Mouse (Mus musculus) cerebellum, adult 2 months (tissue): Measurements from ENCODE around the gene Sgpl1. TPM values are rescaled to one million over a fixed set of nuclear protein-coding genes. Genes with fewer than 3 reads are reported as not detected.

Experiments used
- DNase-seq, 2 experiments: peaks; one replicate each; pipeline ENCODE4 v3.0.0; 2021
- H3K27ac ChIP-seq: fragments of 200-500 bp; 2 replicates; pipeline ENCODE4 v1.5.1; 2012; ENCODE audit warnings: low read length, control low read depth, inconsistent platforms; ENCODE audit not compliant: insufficient read depth
- H3K27me3 ChIP-seq: fragments of 200-500 bp; 2 replicates; pipeline ENCODE4 v1.6.1; 2012; ENCODE audit warnings: inconsistent platforms, mild to moderate bottlenecking, low read length, moderate library complexity; ENCODE audit not compliant: control insufficient read depth, insufficient read depth
- H3K4me1 ChIP-seq: fragments of 200-500 bp; 2 replicates; pipeline ENCODE4 v1.6.1; 2011; ENCODE audit warnings: low read length; ENCODE audit not compliant: control insufficient read depth, insufficient read depth
- H3K4me3 ChIP-seq: fragments of 200-500 bp; replicated peaks from 2 replicates; pipeline ENCODE3; 2011; ENCODE audit warnings: mild to moderate bottlenecking, low read depth, low read length, control low read depth; ENCODE audit not compliant: insufficient read depth
- CTCF ChIP-seq: fragments of 200-500 bp; IDR thresholded peaks from 2 replicates; pipeline ENCODE4 v1.5.1; 2011; ENCODE audit warnings: low read depth, mild to moderate bottlenecking, control low read depth, low read length, moderate library complexity, borderline replicate concordance; ENCODE audit not compliant: insufficient read depth
- POLR2A ChIP-seq: fragments of 200-500 bp; IDR thresholded peaks from 2 replicates; pipeline ENCODE4 v1.6.1; 2011; ENCODE audit warnings: low read length, control low read depth, borderline replicate concordance; ENCODE audit not compliant: insufficient read depth
- WGBS: fragments of 180-500 bp; shearing (Covaris S2); methylation state at CpG from one replicate; pipeline ENCODE4 v1.1.7; 2018; 5-methylcytosine and 5-hydroxymethylcytosine counted together
- polyA plus RNA-seq: library from polyadenylated mRNA; depleted of rRNA; stranded (reverse); fragments of >200 nt; gene quantifications from 2 replicates; pipeline ENCODE4 v1.2.3, GENCODE M21; 2012; rRNA removed

Gene Sgpl1
- 39.6 and 39.7 TPM in 2 replicates for polyA plus RNA-seq

GRCm38 (mm10) chr10:61147157-61148040 is at the start of gene Sgpl1:
Gene Sgpl1, minus strand, starts transcription at chr10:61147703.
- peaks cover 8% of the 10 kb centered on the region; the same call in 1 of the 2 replicates for H3K4me1 ChIP-seq
- peak within 1 kb of the TSS; percentile 77 for H3K4me3 ChIP-seq
- under 1% methylated on average over 77 of the region's 82 CpGs for WGBS
- H3K27ac ChIP-seq: peak within 1 kb of the TSS; percentile 73
- H3K27me3 ChIP-seq: no peaks in the 10 kb centered on the region
- peak; percentile 64 for TF ChIP-seq POLR2A
- TF ChIP-seq CTCF: peak; percentile 68
- peak; percentile 88 for DNase-seq

GRCm38 (mm10) chr10:61195718-61196291 is 48.3 kb upstream of the Sgpl1 start:
- TF ChIP-seq CTCF (no peak), POLR2A (no peak)
- no peak overlapping the region for H3K27ac ChIP-seq
- no peaks in the 10 kb centered on the region for H3K4me1 ChIP-seq
- no peaks in the 10 kb centered on the region for H3K27me3 ChIP-seq
- no peak overlapping the region for H3K4me3 ChIP-seq
- no peak for DNase-seq
- WGBS: 90% methylated on average over 5 of the region's 5 CpGs

GRCm38 (mm10) chr10:61195216-61195615 is 47.7 kb upstream of the Sgpl1 start:
- Histone ChIP-seq H3K4me3 (no peak overlapping the region), H3K27me3 (no peaks in the 10 kb centered on the region), H3K4me1 (no peaks in the 10 kb centered on the region), H3K27ac (no peak overlapping the region)
- DNase-seq: no peak
- TF ChIP-seq CTCF (no peak), POLR2A (no peak)
- 78% methylated on average over 8 of the region's 8 CpGs for WGBS

GRCm38 (mm10) chr10:61194611-61195010 is 47.1 kb upstream of the Sgpl1 start:
- no peaks in the 10 kb centered on the region for H3K27me3 ChIP-seq
- H3K4me1 ChIP-seq: no peaks in the 10 kb centered on the region
- 70% methylated on average over 9 of the region's 9 CpGs for WGBS
- H3K27ac ChIP-seq: no peak overlapping the region
- TF ChIP-seq POLR2A (no peak), CTCF (no peak)
- DNase-seq: no peak
- no peak overlapping the region for H3K4me3 ChIP-seq

GRCm38 (mm10) chr10:61188010-61188409 is 40.5 kb upstream of the Sgpl1 start:
- no peak overlapping the region for H3K4me3 ChIP-seq
- no peak overlapping the region for H3K27ac ChIP-seq
- H3K27me3 ChIP-seq: no peaks in the 10 kb centered on the region
- 40% methylated on average over 3 of the region's 3 CpGs for WGBS
- TF ChIP-seq CTCF (no peak), POLR2A (no peak)
- H3K4me1 ChIP-seq: no peaks in the 10 kb centered on the region; the same call in 1 of the 2 replicates
- DNase-seq: no peak

GRCm38 (mm10) chr10:61187001-61187400 is 39.5 kb upstream of the Sgpl1 start:
- Histone ChIP-seq H3K4me3 (no peak overlapping the region), H3K27me3 (no peaks in the 10 kb centered on the region), H3K4me1 (no peaks in the 10 kb centered on the region; the same call in 1 of the 2 replicates), H3K27ac (no peak overlapping the region)
- no peak for DNase-seq
- WGBS: 73% methylated on average over 3 of the region's 3 CpGs
- no peak for TF ChIP-seq CTCF

GRCm38 (mm10) chr10:61179927-61180326 is 32.4 kb upstream of the Sgpl1 start:
- Histone ChIP-seq H3K4me3 (no peak overlapping the region), H3K27ac (no peak overlapping the region), H3K4me1 (peaks cover 11% of the 10 kb centered on the region), H3K27me3 (no peaks in the 10 kb centered on the region)
- WGBS: 32% methylated on average over 6 of the region's 6 CpGs
- DNase-seq: no peak
- TF ChIP-seq POLR2A (no peak), CTCF (no peak)

GRCm38 (mm10) chr10:61178687-61179086 is 31.2 kb upstream of the Sgpl1 start:
- H3K27me3 ChIP-seq: no peaks in the 10 kb centered on the region
- no peak for DNase-seq
- 87% methylated on average over 8 of the region's 8 CpGs for WGBS
- H3K4me1 ChIP-seq: peaks cover 23% of the 10 kb centered on the region
- H3K27ac ChIP-seq: no peak overlapping the region
- no peak overlapping the region for H3K4me3 ChIP-seq
- TF ChIP-seq CTCF (no peak), POLR2A (no peak)
